Mouse (Mus musculus): ENCODE data around the gene Rpusd3.

Gene Rpusd3

GRCm38 (mm10) chr6:113419199-113419587, at the start of gene Rpusd3:
Rpusd3 (minus strand) TSS chr6:113419340.
- DNase-seq (ENCODE audit: low read depth, low spot score) = peak; percentile 97

DNA sequence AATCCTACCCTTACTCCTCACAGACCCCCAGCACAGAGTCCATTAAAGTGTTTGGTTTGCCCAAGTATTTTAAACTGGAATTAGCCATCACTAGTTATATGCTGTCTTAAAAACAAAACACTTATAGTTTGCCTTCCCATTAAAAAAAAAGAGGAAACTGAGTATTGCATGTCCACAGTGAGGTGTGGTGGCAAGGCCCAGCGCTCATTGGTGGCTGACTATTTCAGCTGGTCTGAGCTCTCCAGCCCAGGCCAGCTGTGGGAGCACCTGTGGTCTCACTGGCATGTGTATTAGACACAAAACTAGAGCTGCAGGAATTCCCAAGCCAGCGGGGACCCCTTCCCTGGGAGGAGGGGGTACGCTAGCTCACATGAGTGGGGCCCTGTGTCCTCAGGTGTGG, 49.4 kb upstream of the Rpusd3 start:
- no peak for DNase-seq (ENCODE audit: low read depth, low spot score)

DNA sequence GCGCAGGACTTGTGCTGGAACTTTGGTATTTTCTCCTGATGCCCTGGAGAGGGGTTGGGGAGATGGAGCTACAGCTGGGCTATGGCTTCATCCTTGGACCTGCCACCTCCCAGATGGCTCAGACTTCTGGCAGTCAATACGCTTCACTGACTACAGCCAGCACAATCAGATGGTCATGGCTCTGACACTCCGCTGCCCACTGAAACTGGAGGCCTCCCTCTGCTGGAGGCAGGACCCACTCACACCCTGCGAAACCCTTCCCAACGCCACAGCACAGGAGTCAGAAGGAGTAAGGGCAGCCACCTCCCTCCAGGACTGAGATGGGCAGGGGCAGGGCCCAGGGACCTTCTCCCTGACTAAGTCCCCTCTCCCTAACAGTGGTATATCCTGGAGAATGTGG, 46.5 kb upstream of the Rpusd3 start:
- no peak for DNase-seq (ENCODE audit: low read depth, low spot score)

- no peak for DNase-seq (ENCODE audit: low read depth, low spot score)
Measured at GRCm38 (mm10) chr6:113464040-113464439, 44.9 kb upstream of the Rpusd3 start.

- DNase-seq (ENCODE audit: low read depth, low spot score) = no peak
Measured at GRCm38 (mm10) chr6:113458635-113459034, 39.5 kb upstream of the Rpusd3 start.

GRCm38 (mm10) chr6:113457952-113458534, 38.9 kb upstream of the Rpusd3 start, which contains the start of gene Il17re:
Il17re (plus strand) TSS chr6:113458484.
- DNase-seq (ENCODE audit: low read depth, low spot score) = no peak

DNA sequence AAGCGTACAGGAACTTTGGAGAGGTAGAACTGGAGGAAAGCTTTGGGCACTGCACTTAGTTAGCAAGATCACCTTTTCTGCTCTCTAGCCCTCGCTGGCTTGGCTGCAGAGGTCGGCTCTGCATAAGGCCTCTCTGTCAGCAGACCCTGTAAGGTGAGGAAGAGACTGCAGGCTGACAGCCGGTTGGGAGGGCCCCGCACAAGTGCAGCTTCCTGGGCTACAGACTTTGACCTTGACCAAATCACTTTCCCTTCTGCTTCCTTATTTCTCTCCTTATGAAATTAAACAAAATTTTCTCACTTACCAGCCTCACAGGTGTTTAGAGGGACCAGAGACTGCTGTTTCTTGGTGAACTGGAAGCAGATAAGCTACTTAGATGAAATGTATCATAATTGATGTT, 35.9 kb upstream of the Rpusd3 start:
- no peak for DNase-seq (ENCODE audit: low read depth, low spot score)

DNA sequence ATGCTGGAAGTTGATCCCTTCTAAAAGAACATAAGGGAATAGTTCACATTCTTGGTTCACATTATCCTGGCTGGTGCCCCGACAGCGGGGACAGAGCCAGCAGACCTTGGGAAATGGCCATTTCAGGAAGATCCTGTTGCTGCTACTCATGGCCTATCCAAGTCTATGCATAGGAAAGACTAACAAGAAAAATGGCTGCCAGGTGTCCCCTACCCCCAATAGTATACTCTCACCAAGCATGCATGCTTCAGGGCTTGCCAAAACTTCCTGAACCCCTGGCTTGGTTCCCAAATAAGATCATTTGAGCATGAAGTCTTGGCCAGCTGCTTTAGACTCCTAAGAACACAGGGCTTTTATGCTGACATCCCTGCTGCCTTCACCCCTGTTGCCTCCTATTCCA, 32.7 kb upstream of the Rpusd3 start:
- no peak for DNase-seq (ENCODE audit: low read depth, low spot score)

GRCm38 (mm10) chr6:113447639-113448038, 28.5 kb upstream of the Rpusd3 start:
- DNase-seq (ENCODE audit: low read depth, low spot score) = no peak

GRCm38 (mm10) chr6:113444207-113444965, 25.2 kb upstream of the Rpusd3 start:
- no peak for DNase-seq (ENCODE audit: low read depth, low spot score)

DNA sequence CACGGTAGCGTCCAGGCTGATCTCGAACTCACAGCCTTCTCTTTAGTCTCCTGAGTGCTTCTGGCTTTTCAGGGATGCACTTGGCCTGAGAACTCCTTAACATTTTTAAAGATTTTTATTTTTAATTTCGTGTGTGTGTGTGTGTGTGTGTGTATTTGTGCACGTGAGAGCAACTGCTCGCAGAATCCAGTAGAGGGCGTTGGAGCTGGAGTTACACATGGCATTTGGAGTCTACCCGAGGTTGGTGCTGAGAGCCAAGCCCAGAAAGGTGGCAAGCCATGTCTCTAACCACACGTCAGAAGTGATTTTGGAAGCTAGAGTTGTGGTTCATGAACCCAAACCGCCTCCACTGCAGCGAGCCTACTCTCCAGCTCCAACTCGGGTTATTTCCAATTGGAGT, 24.0 kb upstream of the Rpusd3 start:
- no peak for DNase-seq (ENCODE audit: low read depth, low spot score)

- DNase-seq (ENCODE audit: low read depth, low spot score) = peak; percentile 86
Measured at GRCm38 (mm10) chr6:113442442-113443090, 23.4 kb upstream of the Rpusd3 start, which contains the start of gene Jagn1. Jagn1 (plus strand) TSS chr6:113442569.

DNA sequence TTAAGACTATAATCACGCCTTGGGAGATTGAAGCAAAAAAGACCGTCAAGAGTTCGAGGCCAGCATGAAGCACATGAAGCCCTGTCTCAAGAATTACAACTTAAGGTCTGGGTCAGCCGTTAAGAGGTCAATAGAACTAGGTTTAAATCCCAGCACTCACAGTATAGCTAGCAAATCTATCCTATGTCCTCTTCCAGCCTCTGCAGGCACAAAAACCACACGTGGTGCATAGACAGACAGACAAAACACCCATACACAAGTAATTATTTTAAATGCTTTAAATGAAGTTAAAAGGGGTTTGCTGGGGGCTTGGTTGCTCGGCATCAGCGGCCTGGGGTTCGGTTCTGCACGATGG, 22.9 kb upstream of the Rpusd3 start:
- DNase-seq (ENCODE audit: low read depth, low spot score) = no peak

GRCm38 (mm10) chr6:113441147-113441680, 22.1 kb upstream of the Rpusd3 start:
- DNase-seq (ENCODE audit: low read depth, low spot score) = peak; percentile 52

GRCm38 (mm10) chr6:113440686-113441085, 21.5 kb upstream of the Rpusd3 start:
- DNase-seq (ENCODE audit: low read depth, low spot score) = no peak

DNA sequence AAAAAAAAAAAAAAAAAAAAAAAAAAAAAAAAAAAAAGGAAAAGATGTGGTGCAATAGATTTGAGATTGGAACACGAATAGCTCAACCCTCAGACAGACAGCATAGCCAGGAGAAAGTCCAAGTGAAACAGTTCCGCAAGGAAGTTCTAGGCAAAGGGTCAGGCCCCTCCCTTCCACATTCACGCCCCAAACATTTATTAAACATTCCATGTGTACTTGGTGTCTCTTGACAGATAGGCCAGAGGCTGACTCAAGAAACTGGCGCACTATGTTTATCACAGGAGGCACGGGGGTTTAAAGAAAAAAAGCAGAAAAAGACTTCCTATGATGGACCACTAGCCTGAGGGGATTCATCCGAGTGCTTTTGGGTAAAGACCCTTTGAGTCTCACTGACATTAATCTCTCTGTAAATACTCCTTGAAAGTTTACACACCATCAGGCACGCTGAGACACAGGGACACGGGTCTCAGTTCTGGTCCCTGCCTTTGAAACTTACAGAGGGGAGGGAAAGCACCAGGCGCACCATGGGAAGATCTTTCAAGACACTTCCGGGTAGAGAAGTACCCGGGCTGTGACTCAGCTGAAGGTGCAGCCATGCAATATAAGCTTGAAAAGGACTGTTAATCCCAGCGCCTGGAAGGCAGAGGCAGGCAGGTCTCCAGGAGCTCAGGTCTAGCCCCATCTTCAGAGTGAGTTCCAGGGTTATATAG, 19.7 kb upstream of the Rpusd3 start:
- DNase-seq (ENCODE audit: low read depth, low spot score) = no peak

DNA sequence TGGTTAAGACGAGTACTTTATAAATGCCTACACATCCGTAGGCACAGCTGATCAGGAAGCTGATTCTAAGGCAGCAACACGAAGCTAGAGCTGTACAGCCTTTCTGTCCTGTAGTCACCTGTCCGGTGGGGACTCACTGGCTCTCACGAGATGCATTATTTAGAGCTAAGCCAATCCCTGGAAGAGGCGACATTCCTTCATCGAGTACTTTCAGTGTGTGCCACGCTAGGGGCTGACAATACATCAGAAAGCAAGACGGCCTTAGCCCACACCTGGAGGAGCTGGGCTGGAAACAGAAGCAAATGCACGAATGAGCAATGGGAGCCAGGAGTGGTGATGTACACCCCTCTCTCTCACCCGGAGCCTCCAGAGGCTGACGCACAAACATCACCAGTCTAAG, 18.0 kb upstream of the Rpusd3 start:
- no peak for DNase-seq (ENCODE audit: low read depth, low spot score)

DNA sequence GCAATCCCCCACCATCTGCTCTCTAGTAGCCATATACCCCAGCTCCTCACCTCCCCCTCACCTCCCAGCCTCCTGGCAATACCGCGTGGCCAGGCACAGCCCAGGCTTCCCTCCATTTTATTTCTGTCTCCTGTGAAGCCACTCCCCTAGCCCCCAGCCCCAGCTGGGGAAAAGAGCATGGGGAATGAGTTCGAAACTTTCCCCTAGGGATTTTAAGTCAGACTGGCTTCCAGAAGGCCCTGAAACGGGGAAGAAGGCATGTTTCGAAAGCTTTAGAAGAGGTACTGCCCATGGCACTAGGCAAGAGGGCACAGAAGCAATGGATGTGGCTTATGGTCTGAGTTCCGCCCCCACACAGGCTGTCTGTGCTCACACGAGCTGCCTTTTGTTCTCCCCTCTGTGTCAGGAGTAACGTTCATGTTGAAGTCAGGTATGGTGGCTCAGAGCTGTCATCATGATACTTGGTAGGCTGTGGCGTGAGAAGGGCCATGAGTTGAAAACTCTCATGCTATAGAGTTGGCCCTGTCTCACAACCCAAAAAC, 16.6 kb upstream of the Rpusd3 start, which contains the start of gene Cidec:
Cidec (minus strand) TSS at position 97 of the 542 bp plus-strand sequence.
- no peak for DNase-seq (ENCODE audit: low read depth, low spot score)

- no peak for DNase-seq (ENCODE audit: low read depth, low spot score)
Measured at GRCm38 (mm10) chr6:113434691-113435090, 15.6 kb upstream of the Rpusd3 start.

DNA sequence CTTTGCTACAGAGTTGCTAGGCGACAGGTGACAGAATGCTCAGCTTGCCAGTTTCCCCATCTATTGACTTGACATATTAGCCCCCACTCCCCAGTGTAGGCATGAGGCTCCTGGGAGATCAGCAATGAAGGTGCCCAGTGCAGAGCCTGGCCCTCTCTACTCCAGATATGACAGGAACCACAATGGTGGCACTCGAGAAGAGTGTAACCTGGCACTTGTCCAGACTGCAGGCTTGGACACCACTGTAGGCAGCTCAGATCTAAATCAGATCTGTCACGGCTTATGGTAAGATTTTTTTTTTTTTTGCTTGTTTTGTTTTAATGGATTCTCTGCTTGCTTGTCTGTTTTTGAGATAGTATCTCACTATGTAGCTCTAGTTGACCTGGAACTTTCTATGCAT, 14.5 kb upstream of the Rpusd3 start:
- DNase-seq (ENCODE audit: low read depth, low spot score) = no peak

GRCm38 (mm10) chr6:113431801-113432200, 12.7 kb upstream of the Rpusd3 start:
- no peak for DNase-seq (ENCODE audit: low read depth, low spot score)

DNA sequence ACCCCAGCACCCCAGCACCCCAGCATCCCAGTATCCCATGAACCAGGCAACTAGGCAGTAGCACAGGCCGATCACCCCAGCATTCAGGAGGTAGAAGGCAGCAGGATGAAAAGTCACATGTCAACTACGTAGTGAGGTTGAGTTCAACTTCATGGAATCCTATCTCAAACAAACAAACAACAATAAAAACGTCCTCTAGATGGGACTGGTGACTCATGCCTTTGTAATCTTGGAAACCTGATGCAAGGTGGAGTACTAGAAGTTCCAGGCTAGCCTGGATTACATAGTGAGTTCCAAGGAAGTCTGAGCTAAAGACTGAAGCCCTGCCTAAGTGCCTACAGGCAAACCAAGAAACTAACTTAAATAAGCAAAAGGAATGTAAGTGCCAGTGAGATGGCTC, 11.7 kb upstream of the Rpusd3 start:
- no peak for DNase-seq (ENCODE audit: low read depth, low spot score)
